Mouse (Mus musculus): ENCODE data around the gene Ghrl.

DNA sequence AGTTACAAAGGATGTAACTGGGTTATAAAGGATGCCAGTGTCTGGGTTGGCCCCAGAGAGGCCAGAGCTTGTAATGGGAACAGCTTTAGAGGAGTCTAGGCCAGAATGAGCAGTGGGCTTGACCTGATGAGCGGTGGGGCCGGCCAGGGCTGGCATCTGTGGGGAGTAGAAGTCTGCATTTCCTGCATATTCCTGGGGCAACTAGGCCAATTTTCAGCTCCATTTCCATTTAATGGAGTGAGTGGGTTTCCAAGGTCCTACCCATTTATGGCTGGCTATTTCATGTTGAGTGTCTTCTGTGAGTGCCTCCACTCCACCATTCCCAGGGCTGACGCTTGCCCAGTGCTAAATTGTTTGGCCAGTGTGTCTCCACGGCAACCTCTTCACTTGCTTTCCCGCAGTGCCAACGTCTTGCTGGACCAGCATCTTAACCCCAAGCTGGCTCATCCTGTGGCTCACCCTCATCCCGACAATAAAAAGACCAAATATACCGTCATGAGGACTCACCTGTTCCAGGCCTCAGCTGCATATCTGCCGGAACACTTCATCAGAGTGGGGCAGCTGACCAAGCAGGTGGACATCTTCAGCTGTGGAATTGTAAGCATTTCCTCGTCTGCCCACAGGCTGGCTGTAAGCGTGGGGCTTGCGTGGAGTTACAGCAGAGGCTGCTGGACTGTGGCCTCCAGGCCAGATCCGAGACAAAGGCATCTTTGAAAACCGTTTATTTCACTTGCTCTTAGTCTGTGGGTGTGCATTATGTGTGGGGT is 41.3 kb downstream of the Ghrl start:
- no peak for TF ChIP-seq CTCF (IDR thresholded peaks at IDR 0.05)
- TF ChIP-seq EP300 (IDR thresholded peaks at IDR 0.05) = no peak

All from lung, postnatal 0 days (tissue).